Mouse (Mus musculus) liver, embryonic 16.5 days (tissue): ENCODE data around the gene Wbp4. TPM values are rescaled to one million over a fixed set of nuclear protein-coding genes. Genes with fewer than 3 reads are reported as not detected.
A peak's percentile ranks its signal among the peaks of the same experiment; 100 is the strongest.
"Not testable (repeated sequence)": the region's sequence is repeated elsewhere in the genome, so short reads cannot be mapped to it uniquely, and the experiment has no call there.

Source experiments
- ATAC-seq: fragments of 200-750 bp; cut with Nextera tagmentation; 2 replicates; pipeline ENCODE4 v1.8.0; 2017; ENCODE audit warnings: low read depth, mild to moderate bottlenecking, moderate number of reproducible peaks, moderate library complexity
- H3K27ac ChIP-seq: fragments of 300-500 bp; sonication (generic); 2 replicates; pipeline ENCODE4 v1.5.1; 2014; ENCODE audit warnings: mild to moderate bottlenecking, low read length
- H3K27me3 ChIP-seq: fragments of 300-500 bp; sonication (generic); 2 replicates; pipeline ENCODE4 v1.6.1; 2014; ENCODE audit warnings: low read depth, low read length, mixed read lengths; ENCODE audit not compliant: control insufficient read depth, insufficient read depth
- H3K36me3 ChIP-seq: fragments of 300-500 bp; sonication (generic); 2 replicates; pipeline ENCODE4 v1.6.1; 2014; ENCODE audit warnings: mild to moderate bottlenecking; ENCODE audit not compliant: control insufficient read depth, insufficient read depth
- H3K4me1 ChIP-seq: fragments of 300-500 bp; sonication (generic); 2 replicates; pipeline ENCODE4 v1.6.1; 2014; ENCODE audit warnings: low read depth, low read length, mixed read lengths; ENCODE audit not compliant: control insufficient read depth
- H3K4me2 ChIP-seq: fragments of 300-500 bp; sonication (generic); 2 replicates; pipeline ENCODE4 v1.6.1; 2014; ENCODE audit warnings: low read depth, low read length, mixed read lengths
- H3K4me3 ChIP-seq: fragments of 300-500 bp; sonication (generic); 2 replicates; pipeline ENCODE4 v1.5.1; 2014; ENCODE audit warnings: low read depth, mild to moderate bottlenecking, low read length
- H3K9ac ChIP-seq: fragments of 300-500 bp; sonication (generic); 2 replicates; pipeline ENCODE4 v1.6.1; 2014; ENCODE audit warnings: low read depth, low read length
- H3K9me3 ChIP-seq: fragments of 300-500 bp; sonication (generic); replicated peaks from 2 replicates; pipeline ENCODE4 v1.6.1; 2016; ENCODE audit warnings: low read length; ENCODE audit not compliant: control insufficient read depth
- WGBS: fragments of 180-500 bp; shearing (Covaris S2); extraction: QIAGEN DNeasy Blood & Tissue Kit; methylation state at CpG from one replicate; pipeline ENCODE4 v1.1.7; 2014; ENCODE audit not compliant: insufficient replicate concordance; 5-methylcytosine and 5-hydroxymethylcytosine counted together
- polyA plus RNA-seq: library from polyadenylated mRNA; unstranded; fragments of >200 nt; fragmentation: Nextera tagmentation; extraction: Ambion mirVana; gene quantifications from 2 replicates; pipeline ENCODE4 v1.2.1, GENCODE M21; 2015

Wbp4 gene
- polyA plus RNA-seq: 13.0 and 13.1 TPM in 2 replicates

DNA sequence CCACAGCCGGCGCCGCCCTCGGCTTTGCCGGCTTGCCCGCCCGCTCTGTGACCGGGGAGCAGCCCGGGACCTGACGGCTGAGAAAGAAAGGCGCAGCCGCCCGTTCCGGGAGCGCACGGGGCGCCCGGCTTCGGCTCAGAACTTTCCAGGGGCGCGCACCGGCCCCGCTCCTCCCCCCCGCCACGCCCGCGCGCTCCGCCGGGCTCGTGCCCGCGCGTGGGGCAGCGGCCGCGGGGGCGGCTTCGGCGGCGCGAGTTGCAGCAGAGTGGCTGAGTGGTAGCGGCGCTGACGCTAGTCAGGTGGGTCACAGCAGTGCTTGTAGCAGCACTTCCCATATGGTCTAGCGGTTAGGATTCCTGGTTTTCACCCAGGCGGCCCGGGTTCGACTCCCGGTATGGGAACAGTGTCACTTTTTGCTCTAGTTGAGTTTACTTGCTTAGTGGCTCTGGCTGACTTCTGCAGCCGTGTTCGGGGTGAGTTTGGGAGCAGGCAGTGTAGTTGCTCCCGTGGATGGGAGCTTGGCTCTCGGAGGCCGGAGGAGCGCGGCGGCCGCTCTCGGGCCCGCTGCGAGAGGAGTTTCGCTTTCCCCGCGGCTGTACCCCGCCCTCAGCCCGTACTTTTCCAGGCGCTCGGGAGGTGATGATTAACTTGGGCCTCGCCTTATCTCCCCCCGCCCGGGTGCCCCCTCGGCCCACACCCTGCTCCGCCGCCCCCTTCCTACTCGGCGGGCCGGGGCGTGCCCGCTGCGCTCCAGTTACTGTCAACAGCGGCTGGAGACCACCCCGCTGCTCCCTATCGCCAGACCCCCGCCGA lies at the start of gene Wbp4:
TSS of gene Wbp4 (minus strand) at position 182 of the 813 bp plus-strand sequence.
- Histone ChIP-seq H3K27me3 (no peaks in the 10 kb centered on the region), H3K4me3 (peak within 1 kb of the TSS; percentile 99), H3K27ac (peak within 1 kb of the TSS; percentile 100), H3K9ac (peak within 1 kb of the TSS; percentile 100), H3K4me1 (peaks cover 44% of the 10 kb centered on the region), H3K36me3 (peaks cover 7% of the 10 kb centered on the region), H3K4me2 (peak within 1 kb of the TSS; percentile 74), H3K9me3 (no peaks in the 10 kb centered on the region)
- under 1% methylated on average over 77 of the region's 86 CpGs for WGBS
- ATAC-seq: peak; percentile 82

GRCm38 (mm10) chr14:79530761-79531160 lies 49.4 kb upstream of the Wbp4 start:
- WGBS: 43% methylated on average over 6 of the region's 6 CpGs
- Histone ChIP-seq H3K27me3 (no peaks in the 10 kb centered on the region), H3K4me3 (peak overlapping the region; percentile 21), H3K4me1 (peaks cover 56% of the 10 kb centered on the region), H3K9ac (peak overlapping the region; percentile 27), H3K36me3 (no peaks in the 10 kb centered on the region), H3K9me3 (no peaks in the 10 kb centered on the region), H3K27ac (peak overlapping the region; percentile 78), H3K4me2 (peak overlapping the region; percentile 55)
- ATAC-seq: no peak

DNA sequence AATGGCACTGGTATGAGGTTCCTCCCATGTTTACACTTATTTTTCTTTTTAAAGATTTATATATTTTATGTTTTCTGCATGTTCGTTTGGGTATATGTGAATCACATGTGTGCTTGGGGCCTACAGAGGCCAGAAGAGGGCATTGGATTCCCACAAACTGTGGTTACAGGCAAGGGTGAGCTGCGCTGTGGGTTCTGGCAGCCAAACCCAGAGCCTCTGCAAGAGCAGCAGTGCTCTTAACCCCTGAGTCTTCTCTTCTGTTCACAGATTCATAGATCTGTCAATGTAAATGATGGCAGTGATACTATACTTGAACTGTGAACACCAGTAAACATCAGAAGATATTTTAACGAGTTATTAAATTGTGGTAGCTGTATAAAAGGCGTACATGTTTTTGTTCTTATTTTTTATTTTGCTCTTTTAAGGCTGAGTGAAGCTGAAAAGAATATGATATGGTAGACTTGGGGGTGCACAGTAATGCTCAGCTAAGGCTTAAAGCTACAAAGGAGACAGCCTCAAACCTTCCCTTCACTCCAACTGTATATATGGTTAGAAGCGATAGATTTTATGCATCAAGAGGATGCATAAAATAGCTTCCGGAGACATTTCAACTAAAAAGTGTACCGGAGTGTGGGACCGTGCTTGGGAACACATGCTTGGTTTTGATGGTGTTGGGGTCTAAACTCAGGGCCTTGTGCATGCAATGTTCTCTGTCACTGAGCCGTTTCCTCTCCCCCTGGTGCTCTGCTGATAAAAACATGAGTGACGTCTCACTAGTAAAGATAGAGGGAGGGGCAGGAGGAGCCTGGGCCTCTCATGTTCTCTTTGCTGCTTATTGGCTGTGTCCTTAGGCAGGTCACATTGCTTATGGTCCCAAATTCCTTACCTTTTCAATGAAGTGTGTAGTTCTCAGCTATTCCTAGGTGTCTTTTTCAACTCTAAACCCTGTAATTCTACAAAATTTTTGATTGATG lies 48.5 kb upstream of the Wbp4 start:
- Histone ChIP-seq H3K4me1 (peaks cover 49% of the 10 kb centered on the region), H3K9ac (peak overlapping the region; percentile 27), H3K36me3 (no peaks in the 10 kb centered on the region)

GRCm38 (mm10) chr14:79527704-79528103 lies 46.4 kb upstream of the Wbp4 start:
- Histone ChIP-seq H3K36me3 (no peaks in the 10 kb centered on the region), H3K9ac (no peak overlapping the region), H3K4me1 (peaks cover 36% of the 10 kb centered on the region), H3K27ac (no peak overlapping the region), H3K4me2 (no peak overlapping the region), H3K4me3 (no peak overlapping the region), H3K27me3 (no peaks in the 10 kb centered on the region), H3K9me3 (no peaks in the 10 kb centered on the region)
- no peak for ATAC-seq
- WGBS: 70% methylated on average over 6 of the region's 6 CpGs

More for the DNA sequence above, 48.5 kb upstream of the Wbp4 start:
- Histone ChIP-seq H3K27ac (peak overlapping the region; percentile 78), H3K4me3 (peak overlapping the region; percentile 21), H3K27me3 (no peaks in the 10 kb centered on the region), H3K4me2 (peak overlapping the region; percentile 55), H3K9me3 (no peaks in the 10 kb centered on the region)
- 31% methylated on average over 10 of the region's 10 CpGs for WGBS
- peak; percentile 98 for ATAC-seq

DNA sequence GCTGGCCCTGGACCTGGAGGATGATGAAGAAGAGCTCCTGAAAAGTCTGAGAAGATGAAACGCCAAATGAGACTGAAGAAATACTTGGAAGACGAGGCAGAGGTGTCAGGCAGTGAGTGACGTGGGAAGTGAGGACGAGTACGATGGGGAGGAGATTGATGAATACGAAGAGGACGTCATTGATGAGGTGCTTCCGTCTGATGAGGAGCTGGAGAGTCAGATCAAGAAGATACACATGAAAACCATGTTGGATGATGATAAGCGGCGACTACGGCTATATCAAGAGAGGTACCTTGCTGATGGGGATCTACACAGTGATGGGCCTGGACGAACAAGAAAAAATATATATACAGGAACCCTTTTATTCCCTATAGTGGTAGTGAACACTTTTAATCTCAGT lies 44.8 kb upstream of the Wbp4 start:
- H3K9me3 ChIP-seq, ATAC-seq, H3K27me3 ChIP-seq, H3K36me3 ChIP-seq, H3K4me3 ChIP-seq, H3K4me2 ChIP-seq, H3K9ac ChIP-seq: not testable (repeated sequence)
- peaks cover 33% of the 10 kb centered on the region for H3K4me1 ChIP-seq
- 61% methylated on average over 12 of the region's 12 CpGs for WGBS
- H3K27ac ChIP-seq: 0 out of 2 replicates have a peak overlapping the region, but pooled peaks have one; percentile 42

DNA sequence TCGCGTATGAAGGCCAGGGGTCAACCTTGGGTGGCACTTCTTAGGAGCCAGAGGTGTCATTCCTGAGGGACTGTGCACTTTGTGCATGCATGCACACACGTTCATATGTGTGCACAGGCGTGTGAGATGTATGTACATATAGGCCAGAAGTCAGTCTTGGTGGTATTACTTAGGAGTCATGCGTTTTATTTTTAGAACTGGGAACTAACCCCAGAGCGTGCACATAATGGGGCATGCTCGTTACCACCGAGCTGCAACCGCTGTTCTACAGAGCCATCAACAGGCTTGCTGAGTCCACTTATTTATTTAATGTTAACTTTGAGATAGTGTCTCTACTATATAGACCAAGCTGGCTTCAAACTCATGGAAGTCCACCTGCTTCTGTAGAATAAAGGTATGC lies 41.1 kb upstream of the Wbp4 start:
- no peaks in the 10 kb centered on the region for H3K27me3 ChIP-seq
- no peak overlapping the region for H3K9ac ChIP-seq
- H3K4me1 ChIP-seq: peaks cover 37% of the 10 kb centered on the region
- no peak; the same call in 1 of the 2 replicates for ATAC-seq
- 22% methylated on average over 9 of the region's 9 CpGs for WGBS
- peak overlapping the region; percentile 64 for H3K27ac ChIP-seq
- H3K4me2 ChIP-seq: peak overlapping the region; percentile 6; the same call in 1 of the 2 replicates
- no peaks in the 10 kb centered on the region for H3K9me3 ChIP-seq
- no peaks in the 10 kb centered on the region for H3K36me3 ChIP-seq
- no peak overlapping the region for H3K4me3 ChIP-seq

- Histone ChIP-seq H3K27me3 (no peaks in the 10 kb centered on the region), H3K27ac (peak overlapping the region; percentile 83), H3K4me2 (peak overlapping the region; percentile 46), H3K9ac (peak overlapping the region; percentile 19), H3K4me3 (peak overlapping the region; percentile 5; the same call in 1 of the 2 replicates), H3K9me3 (no peaks in the 10 kb centered on the region), H3K4me1 (peaks cover 43% of the 10 kb centered on the region), H3K36me3 (no peaks in the 10 kb centered on the region)
- 0 out of 2 replicates have a peak, but pooled peaks have one; percentile 22 for ATAC-seq
- 19% methylated on average over 6 of the region's 6 CpGs for WGBS
These were observed 40.3 kb upstream of the Wbp4 start for GRCm38 (mm10) chr14:79521471-79522117.

DNA sequence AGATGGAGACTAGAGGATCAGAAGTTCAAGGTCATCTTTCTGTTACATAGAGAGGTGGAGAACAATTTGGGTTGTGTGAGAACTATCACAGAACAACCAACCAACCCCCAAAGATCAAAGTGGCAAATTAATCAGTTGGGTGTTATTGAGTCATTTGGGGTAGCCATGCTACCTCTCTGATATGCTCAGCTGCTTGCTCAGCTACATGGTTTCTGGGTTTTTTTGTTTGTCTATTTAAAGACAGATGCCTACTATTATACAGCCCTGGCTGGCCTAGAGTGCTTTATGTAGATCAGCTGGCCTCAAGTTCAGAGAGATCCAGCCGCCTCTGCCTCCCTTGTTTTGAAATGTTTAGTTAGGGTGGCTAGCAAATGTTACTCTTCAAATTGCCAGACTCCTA lies 39.7 kb upstream of the Wbp4 start:
- WGBS: 22% methylated on average over 1 of the region's 1 CpGs
- no peak overlapping the region for H3K4me3 ChIP-seq
- H3K4me2 ChIP-seq: peak overlapping the region; percentile 46
- peak overlapping the region; percentile 83 for H3K27ac ChIP-seq
- H3K9ac ChIP-seq: peak overlapping the region; percentile 19
- H3K4me1 ChIP-seq: peaks cover 47% of the 10 kb centered on the region
- no peaks in the 10 kb centered on the region for H3K36me3 ChIP-seq
- peak; percentile 24; the same call in 1 of the 2 replicates for ATAC-seq
- H3K27me3 ChIP-seq: no peaks in the 10 kb centered on the region
- H3K9me3 ChIP-seq: no peaks in the 10 kb centered on the region
